Mouse (Mus musculus) natural killer cell, adult 2 months (primary cell): ENCODE measurements around the gene Slc9b1.

Experiments used
- DNase-seq, 2 experiments: peaks; one replicate each; pipeline ENCODE4 v3.0.0; 2022; ENCODE audit warnings: low spot score in 2 of 2

Gene Slc9b1

DNA sequence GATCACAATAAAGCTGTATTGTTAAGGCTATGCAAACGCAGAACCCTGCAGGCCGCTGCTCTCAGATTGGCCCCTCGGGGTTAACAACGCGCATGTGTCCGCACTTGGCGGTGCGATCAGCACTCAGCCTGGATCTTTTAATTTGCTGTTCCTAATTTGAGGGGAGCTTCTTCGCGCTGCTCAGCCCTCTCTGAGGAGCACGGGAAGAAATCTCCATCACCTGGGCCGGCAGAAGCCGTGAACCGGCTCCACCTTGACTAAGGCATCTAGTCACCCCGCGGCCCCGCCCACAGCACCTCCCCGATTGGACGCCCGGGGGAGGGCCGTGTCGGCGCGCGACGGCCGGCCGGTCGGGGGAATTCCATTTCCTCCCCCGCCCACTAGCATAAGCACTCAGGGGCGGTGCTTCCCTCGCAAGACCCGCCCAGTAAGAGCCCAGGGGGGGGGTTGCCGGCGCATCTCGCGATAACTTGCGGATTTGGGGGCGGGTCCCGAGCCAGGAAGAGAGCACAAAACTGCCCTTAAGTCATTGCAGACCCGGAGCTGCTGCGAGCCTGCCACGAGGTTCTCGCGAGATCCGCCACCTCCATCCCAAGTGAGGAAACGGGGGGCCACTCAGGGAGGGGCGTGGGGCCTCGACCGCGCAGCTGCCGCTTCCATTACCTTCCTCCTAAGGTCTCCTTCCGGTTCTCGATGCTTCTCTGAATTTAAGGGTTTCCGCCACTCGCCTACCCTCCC, 90.1 kb downstream of the Slc9b1 start, which contains the start of gene Ube2d3:
TSS of gene Ube2d3 (plus strand) at position 392 of the 738 bp plus-strand sequence.
- DNase-seq = peak; percentile 100

DNA sequence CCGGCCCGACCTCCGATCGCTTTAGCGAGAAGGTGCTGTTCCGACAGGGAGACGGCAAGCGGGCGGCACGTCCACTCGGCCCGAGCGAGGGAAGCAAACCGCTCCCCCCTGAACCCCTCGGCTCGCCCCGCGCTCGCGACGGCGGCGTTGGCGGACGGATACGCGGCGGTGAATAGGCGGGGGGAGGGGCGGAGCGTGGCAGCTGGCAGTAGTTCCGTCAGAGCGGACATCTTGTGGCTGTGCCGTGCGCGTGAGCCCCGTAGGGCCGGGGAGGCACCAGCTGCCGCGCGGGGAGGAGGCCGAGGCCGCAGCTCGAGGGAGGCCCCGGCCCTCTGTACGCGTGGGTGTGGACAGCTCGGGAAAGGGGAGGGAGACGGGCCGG, 90.7 kb downstream of the Slc9b1 start:
- peak; percentile 96 for DNase-seq

DNA sequence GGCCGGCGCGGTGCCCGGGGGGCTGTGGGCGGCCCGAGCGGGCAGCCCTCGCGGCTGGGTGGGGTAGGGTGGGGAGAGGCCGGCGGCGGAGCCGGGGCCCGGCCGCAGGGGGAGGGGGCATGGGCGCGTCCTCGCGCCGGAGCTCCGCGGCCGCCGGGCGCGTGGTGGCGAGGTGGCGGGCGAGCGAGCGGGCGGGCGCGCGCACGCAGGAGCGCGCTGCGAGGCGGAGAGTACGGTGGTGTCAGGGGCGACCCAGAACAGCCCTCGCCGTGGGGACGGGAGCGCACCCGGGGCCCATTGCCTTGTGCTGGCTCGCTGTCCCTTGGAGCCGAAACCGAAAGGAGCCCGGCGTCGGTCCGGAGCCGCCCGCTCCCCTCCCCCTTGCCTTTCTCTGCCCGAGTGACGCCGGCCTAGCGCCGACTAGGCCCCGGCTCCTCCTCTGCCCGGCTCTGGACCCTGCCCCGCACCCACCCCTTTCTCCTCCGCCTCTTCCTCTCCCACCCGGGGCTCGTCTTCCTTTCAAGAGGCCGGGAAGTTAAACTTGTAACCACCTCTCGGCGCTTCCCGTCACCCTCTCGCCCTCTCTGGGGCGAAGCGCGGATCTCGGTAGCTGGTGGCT, 91.2 kb downstream of the Slc9b1 start:
- DNase-seq = peak; percentile 81 to 82

DNA sequence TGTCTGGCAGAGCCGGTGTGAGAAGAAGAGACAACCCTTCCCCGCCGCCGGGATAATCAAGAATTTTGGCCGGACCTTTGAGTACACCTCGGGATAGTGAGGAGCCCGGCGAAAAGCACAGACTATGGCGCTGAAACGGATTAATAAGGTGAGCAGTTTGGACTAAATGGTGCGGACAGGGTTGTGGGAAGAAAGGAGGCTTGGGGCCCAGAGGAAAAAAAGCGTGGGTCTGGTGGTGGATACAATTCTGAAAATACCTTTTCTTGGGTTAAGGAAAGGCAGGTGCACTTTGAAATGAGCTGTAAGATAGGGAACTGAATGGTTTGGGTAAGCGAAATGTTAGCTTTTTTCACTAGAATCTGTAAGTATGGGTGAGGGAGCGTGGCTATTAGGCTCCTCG, 91.8 kb downstream of the Slc9b1 start:
- no peak for DNase-seq

DNA sequence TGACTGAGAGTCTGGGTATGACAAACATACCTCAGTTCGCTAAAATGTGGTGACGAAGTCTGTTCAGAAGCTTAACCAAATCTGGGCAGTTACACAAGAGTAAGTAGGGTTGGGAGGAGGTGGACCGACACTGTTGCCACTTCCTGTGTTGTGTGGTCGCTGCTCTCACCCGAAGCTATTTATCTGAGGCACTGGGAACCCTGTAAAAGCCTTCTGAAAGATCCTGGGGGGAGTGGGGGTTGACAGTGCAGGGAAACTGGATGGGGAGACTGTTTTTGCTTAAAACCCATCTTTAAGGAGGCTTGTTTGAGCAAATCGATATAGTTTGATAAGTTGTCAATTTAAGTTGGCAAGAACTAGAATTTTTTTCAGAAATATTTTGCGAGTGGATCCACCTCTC, 92.4 kb downstream of the Slc9b1 start:
- peak; percentile 83 to 88 for DNase-seq

DNA sequence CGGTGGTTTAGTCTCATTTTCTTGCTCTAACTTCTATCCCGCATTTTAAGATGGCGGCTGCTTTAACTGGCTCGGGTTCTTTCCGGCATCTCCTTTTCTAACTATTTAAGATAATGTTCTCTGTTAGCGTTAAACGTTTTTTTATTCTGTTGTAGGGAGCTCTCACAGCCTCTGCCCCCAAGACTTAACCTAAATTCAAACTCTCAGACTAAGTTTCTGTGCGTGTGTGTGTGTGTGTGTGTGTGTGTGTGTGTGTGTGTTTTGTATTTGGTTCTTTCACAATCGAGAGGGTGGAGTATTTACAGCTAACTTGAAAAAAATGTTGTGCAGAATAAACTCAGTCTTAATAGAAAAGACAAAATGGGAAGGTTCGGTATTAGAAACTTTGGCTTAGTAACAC, 92.8 kb downstream of the Slc9b1 start:
- no peak for DNase-seq

DNA sequence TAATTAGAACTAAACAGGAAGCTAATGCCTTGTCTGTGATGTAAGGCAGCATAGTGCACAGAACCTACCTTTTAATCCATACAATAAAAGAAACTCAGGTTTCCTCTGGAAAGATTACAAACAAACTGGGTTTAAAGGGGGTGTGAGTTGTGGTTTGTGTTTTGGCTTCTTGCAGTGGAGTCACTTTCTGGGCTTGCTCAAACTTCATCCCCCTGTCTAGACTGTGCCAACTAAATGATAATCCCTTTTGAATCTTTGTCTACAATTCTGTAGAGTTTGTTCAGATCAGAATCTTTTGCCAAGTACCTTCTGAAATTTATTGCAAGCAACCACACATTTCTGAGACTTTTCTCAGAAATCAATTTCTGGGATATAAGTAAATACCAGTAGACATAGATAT, 97.1 kb downstream of the Slc9b1 start:
- DNase-seq = no peak
